Mouse (Mus musculus) bone marrow macrophage, adult 2 months (primary cell): ENCODE data around the gene Aldh16a1.

Experiments used
- CTCF ChIP-seq: IDR thresholded peaks from 2 replicates; pipeline ENCODE4 v1.5.1; 2012; ENCODE audit warnings: low read depth, mild to moderate bottlenecking, low read length, moderate library complexity
- POLR2A ChIP-seq: IDR thresholded peaks from 2 replicates; pipeline ENCODE4 v1.6.1; 2012; ENCODE audit warnings: mild to moderate bottlenecking, low read depth, low read length, borderline replicate concordance

GRCm38 (mm10) chr7:45168656-45169055 lies 14.3 kb upstream of the Aldh16a1 start:
- TF ChIP-seq CTCF (no peak), POLR2A (no peak)
